Mouse (Mus musculus): ENCODE measurements around the gene Ifitm3.

GRCm38 (mm10) chr7:140990185-140990584 lies 20.4 kb downstream of the Ifitm3 start:
- TF ChIP-seq POLR2A (IDR thresholded peaks at IDR 0.05; ENCODE audit: borderline replicate concordance, insufficient read depth, low read length) = no peak
- no peak for TF ChIP-seq CTCF (IDR thresholded peaks at IDR 0.05; ENCODE audit: borderline replicate concordance, insufficient read depth, low read depth, low read length)
